Mouse (Mus musculus): ENCODE measurements around the gene Fndc11.

The Fndc11 gene

GRCm38 (mm10) chr2:181253248-181253647 lies 33.4 kb downstream of the Fndc11 start:
- DNase-seq (ENCODE audit: low read depth, low spot score), result no peak

- no peak for DNase-seq (ENCODE audit: low read depth, low spot score)
Measured at GRCm38 (mm10) chr2:181266839-181267238, 47.0 kb downstream of the Fndc11 start.

GRCm38 (mm10) chr2:181272092-181272491 lies 52.3 kb downstream of the Fndc11 start:
- DNase-seq (ENCODE audit: low read depth, low spot score), result no peak

Data from skeletal muscle tissue, adult 2 months (tissue).